Mouse (Mus musculus) forebrain, embryonic 12.5 days (tissue): ENCODE results near the gene Pakap. TPM values are rescaled to one million over a fixed set of nuclear protein-coding genes. Genes with fewer than 3 reads are reported as not detected.

ENCODE experiments used
- ATAC-seq: fragments of 200-750 bp; cut with Nextera tagmentation; 2 replicates; pipeline ENCODE4 v1.8.0; 2017; ENCODE audit warnings: moderate TSS enrichment; ENCODE audit not compliant: low FRiP score
- H3K27ac ChIP-seq: fragments of 300-500 bp; sonication (generic); 2 replicates; pipeline ENCODE4 v1.5.1; 2016; ENCODE audit warnings: mild to moderate bottlenecking
- H3K27me3 ChIP-seq: fragments of 300-500 bp; sonication (generic); 2 replicates; pipeline ENCODE4 v1.6.1; 2016; ENCODE audit warnings: mild to moderate bottlenecking
- H3K36me3 ChIP-seq: fragments of 300-500 bp; sonication (generic); replicated peaks from 2 replicates; pipeline ENCODE4 v1.6.1; 2016; ENCODE audit warnings: mild to moderate bottlenecking
- H3K4me1 ChIP-seq: fragments of 300-500 bp; sonication (generic); 2 replicates; pipeline ENCODE4 v1.6.1; 2016
- H3K4me2 ChIP-seq: fragments of 300-500 bp; sonication (generic); 2 replicates; pipeline ENCODE4 v1.6.1; 2016; ENCODE audit warnings: mild to moderate bottlenecking, moderate library complexity
- H3K4me3 ChIP-seq: fragments of 300-500 bp; sonication (generic); replicated peaks from 2 replicates; pipeline ENCODE4 v1.5.1; 2016; ENCODE audit warnings: mild to moderate bottlenecking
- H3K9ac ChIP-seq: fragments of 300-500 bp; sonication (generic); 2 replicates; pipeline ENCODE4 v1.6.1; 2016; ENCODE audit warnings: mild to moderate bottlenecking
- H3K9me3 ChIP-seq: fragments of 300-500 bp; sonication (generic); 2 replicates; pipeline ENCODE4 v1.6.1; 2016
- WGBS: fragments of 180-500 bp; shearing (Covaris S2); methylation state at CpG from one replicate; pipeline ENCODE4 v1.1.7; 2016; 5-methylcytosine and 5-hydroxymethylcytosine counted together
- polyA plus RNA-seq: library from polyadenylated mRNA; unstranded; fragments of >200 nt; fragmentation: Nextera tagmentation; extraction: Ambion mirVana; gene quantifications from 2 replicates; pipeline ENCODE4 v1.2.1, GENCODE M21; 2016

Pakap gene
- polyA plus RNA-seq, 1 experiment from 2014 or later = 14.8 TPM

DNA sequence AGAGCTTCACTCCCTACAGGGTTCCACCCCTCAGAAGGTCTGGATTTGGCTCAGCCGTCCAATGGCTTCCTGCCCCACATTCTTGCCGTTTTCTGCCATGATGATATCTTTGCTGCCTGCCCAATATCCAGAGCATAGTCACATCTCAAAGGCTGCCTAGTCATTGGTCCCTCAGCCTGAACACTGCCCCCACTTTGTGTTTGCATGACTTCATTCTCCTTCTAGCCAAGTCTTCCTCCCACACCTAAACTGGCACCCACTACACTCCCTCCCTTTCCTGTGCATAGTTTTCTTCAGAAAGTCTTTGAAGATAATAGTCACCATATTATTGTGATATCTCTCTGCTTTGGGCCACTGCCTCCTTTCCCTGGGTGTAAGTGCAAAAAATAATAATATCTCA, 10.9 kb upstream of the Pakap start:
- Histone ChIP-seq H3K9ac (no peak overlapping the region), H3K4me1 (no peaks in the 10 kb centered on the region), H3K27me3 (no peaks in the 10 kb centered on the region), H3K27ac (no peak overlapping the region), H3K9me3 (no peaks in the 10 kb centered on the region), H3K4me2 (no peak overlapping the region), H3K4me3 (no peak overlapping the region), H3K36me3 (no peaks in the 10 kb centered on the region)
- ATAC-seq = no peak
- WGBS = 87% methylated on average over 2 of the region's 2 CpGs

DNA sequence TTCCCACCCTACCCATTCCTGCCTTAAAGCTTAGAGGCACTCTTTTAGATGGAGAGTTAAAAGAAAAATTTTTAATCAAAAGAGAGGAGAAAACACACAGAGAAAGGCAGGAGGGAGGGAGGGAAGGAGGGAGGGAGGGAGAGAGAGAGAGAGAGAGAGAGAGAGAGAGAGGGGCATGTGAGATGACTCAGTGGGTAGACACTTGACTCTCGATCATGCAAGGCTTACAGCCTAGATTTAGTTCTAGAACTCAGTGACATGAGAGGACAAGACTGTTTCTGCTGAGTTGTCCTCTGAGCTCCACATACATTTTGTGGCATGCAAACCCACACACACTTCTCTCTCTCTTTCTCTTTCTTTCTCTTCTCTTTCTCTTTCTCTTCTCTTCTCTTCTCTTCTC, 8.5 kb upstream of the Pakap start:
- ATAC-seq = no peak
- Histone ChIP-seq H3K4me1 (no peaks in the 10 kb centered on the region), H3K4me2 (no peak overlapping the region), H3K9me3 (no peaks in the 10 kb centered on the region), H3K9ac (no peak overlapping the region), H3K27ac (no peak overlapping the region), H3K4me3 (no peak overlapping the region), H3K27me3 (no peaks in the 10 kb centered on the region), H3K36me3 (no peaks in the 10 kb centered on the region)
- 100% methylated on average over 1 of the region's 1 CpGs for WGBS

DNA sequence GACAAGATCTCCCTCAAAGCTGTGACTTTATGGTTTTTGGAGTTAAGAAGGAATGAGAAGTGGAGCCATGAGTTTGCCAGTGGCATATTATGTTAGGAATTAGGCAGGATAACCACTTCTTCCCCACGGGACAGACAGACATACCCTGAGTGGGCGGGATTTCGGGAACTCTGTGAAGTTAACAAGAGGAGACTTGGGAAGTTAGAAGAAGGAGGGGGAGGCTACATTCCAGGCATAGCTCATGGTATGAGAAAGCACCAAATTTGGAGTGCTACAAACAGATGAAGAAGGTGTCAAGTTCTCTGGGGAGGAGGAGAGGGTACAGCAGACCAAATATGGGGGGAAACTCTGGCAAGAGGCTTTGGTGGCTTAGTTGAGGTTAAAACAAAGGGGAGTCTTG, 8.0 kb upstream of the Pakap start:
- 72% methylated on average over 3 of the region's 3 CpGs for WGBS
- no peaks in the 10 kb centered on the region for H3K4me1 ChIP-seq
- no peak for ATAC-seq
- no peak overlapping the region for H3K27ac ChIP-seq
- no peak overlapping the region for H3K9ac ChIP-seq
- no peaks in the 10 kb centered on the region for H3K27me3 ChIP-seq
- no peak overlapping the region for H3K4me3 ChIP-seq
- no peaks in the 10 kb centered on the region for H3K36me3 ChIP-seq
- H3K9me3 ChIP-seq = no peaks in the 10 kb centered on the region
- no peak overlapping the region for H3K4me2 ChIP-seq

DNA sequence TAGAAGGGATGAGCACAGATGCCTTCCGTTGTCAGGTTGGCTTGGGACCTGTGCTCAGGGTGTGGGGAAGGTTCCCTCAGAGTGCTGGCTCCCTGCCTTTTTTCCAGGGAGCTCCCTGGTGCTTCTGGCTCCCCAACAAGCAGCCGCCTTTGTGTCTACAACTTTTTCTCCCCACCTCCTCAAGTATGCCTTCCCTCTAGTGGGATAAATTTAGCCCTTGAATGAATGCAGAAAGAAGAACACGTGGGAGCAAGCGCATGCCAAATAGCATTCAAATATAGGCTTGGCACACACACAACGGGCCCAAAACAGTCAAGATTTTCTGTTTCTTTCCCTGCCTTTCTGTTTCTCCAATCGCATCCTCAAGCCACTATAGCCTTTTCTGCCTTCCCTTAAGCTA, 6.9 kb upstream of the Pakap start:
- WGBS = 77% methylated on average over 6 of the region's 6 CpGs
- no peak overlapping the region for H3K4me3 ChIP-seq
- no peak for ATAC-seq
- H3K9me3 ChIP-seq = no peaks in the 10 kb centered on the region
- H3K4me2 ChIP-seq = no peak overlapping the region
- no peak overlapping the region for H3K9ac ChIP-seq
- no peaks in the 10 kb centered on the region for H3K4me1 ChIP-seq
- H3K27ac ChIP-seq = no peak overlapping the region
- H3K27me3 ChIP-seq = peaks cover 3% of the 10 kb centered on the region; the same call in 1 of the 2 replicates
- H3K36me3 ChIP-seq = no peaks in the 10 kb centered on the region

DNA sequence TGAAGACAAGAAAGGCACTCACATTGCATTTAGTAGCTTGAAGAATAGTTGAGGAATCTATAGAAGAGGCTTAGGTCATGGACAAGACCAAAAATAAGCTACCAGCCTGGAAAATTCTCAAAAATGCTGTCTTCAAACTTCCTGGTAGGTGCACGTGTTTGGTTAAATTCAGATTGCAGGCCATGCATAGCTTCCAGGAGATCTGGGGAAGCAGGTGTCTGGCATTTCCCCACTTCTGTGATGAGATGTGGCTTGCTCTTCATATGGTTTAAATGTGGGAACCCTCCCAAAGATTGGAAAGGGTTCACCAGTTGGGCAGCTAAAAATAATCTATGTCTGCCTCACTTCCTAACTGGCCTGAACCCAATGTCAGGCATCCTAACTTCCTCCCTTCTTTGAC, 2.7 kb upstream of the Pakap start:
- ATAC-seq = no peak
- Histone ChIP-seq H3K27ac (no peak overlapping the region), H3K4me3 (no peak overlapping the region), H3K27me3 (peaks cover 34% of the 10 kb centered on the region), H3K36me3 (no peaks in the 10 kb centered on the region), H3K4me2 (no peak overlapping the region), H3K9ac (no peak overlapping the region), H3K4me1 (peaks cover 6% of the 10 kb centered on the region), H3K9me3 (no peaks in the 10 kb centered on the region)
- WGBS = 88% methylated on average over 1 of the region's 1 CpGs

DNA sequence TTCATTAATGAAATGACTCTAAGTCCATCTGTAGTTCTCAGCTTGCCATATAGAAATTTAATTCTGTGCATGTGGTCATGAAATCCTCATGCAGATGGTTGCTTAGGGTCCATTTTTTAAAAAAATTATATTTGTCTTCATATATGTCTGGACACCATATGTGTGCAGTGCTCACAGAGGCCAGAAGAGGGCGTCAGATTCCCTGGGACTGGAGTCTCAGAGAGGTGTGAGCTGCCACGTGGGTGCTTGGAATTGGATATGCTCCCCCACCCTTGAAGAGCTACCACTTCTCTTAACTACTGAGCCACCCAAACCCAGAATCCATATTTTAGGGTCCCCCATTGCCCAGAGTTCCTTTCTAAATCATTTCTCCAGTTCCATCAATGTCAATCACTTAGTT, 2.2 kb upstream of the Pakap start:
- Histone ChIP-seq H3K36me3 (no peaks in the 10 kb centered on the region), H3K27ac (no peak overlapping the region), H3K4me2 (no peak overlapping the region), H3K4me1 (peaks cover 6% of the 10 kb centered on the region), H3K4me3 (no peak overlapping the region), H3K9ac (no peak overlapping the region), H3K9me3 (no peaks in the 10 kb centered on the region), H3K27me3 (peaks cover 34% of the 10 kb centered on the region)
- 58% methylated on average over 2 of the region's 2 CpGs for WGBS
- no peak for ATAC-seq

DNA sequence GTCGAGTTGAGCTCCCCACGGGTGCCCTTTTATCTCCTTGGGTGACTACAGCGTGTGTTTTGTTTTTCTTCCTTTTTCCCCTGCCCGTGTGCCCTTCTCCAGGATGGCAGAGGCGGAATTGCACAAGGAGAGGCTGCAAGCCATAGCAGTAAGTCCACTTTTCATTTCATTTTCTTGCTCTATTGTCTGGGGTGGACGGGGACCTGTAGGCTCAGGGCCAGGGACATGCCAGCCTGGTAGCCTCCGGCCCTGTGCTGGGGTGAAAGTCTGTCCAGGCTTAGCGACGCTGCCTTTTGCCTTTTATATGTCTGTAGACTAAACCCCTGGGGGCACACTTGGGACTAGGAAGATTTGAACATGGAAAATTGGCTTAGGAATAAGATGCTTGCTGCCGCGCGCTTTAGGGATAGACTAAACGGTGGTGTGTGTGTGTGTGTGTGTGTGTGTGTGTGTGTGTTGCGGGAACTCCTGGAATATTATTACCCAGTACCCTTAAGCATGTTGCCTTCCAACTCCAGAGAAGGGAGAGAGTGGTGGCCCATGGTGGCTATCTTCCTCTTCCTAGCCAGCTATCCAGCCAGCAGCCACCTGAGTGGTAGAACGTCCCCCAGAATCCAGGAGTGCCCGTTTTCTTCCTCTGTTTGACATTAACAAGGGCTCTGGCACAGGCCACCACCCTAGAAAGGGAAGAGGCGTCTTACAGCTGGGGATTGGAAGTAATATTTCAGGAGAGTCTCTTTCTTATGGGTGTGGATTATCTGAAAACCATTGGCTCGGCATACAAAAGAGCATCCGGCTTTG, 489 bp downstream of the Pakap start:
- no peaks in the 10 kb centered on the region for H3K9me3 ChIP-seq
- peak overlapping the region; percentile 44; the same call in 1 of the 2 replicates for H3K27ac ChIP-seq
- peak overlapping the region; percentile 95 for H3K4me2 ChIP-seq
- H3K4me1 ChIP-seq = peaks cover 6% of the 10 kb centered on the region
- peaks cover 34% of the 10 kb centered on the region for H3K27me3 ChIP-seq
- WGBS = 49% methylated on average over 19 of the region's 19 CpGs
- no peaks in the 10 kb centered on the region for H3K36me3 ChIP-seq
- peak overlapping the region; percentile 50 for H3K9ac ChIP-seq
- peak; percentile 27; the same call in 1 of the 2 replicates for ATAC-seq
- peak overlapping the region; percentile 59 for H3K4me3 ChIP-seq

DNA sequence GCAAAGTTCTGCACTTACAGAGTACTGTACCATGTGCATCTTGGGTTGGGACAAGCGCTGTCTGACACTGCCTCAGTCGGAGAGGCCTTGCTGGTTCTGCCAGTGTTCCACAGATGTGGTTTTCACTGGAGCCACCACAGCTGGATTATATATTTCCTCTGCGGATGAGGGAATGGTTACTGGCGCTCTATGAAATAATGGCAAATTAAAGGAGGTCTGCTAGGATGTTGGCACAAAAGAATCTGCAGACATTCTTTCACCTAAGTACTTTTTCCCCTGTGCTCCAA, 1.0 kb downstream of the Pakap start:
- Histone ChIP-seq H3K27me3 (peaks cover 34% of the 10 kb centered on the region), H3K27ac (no peak overlapping the region), H3K36me3 (no peaks in the 10 kb centered on the region), H3K4me2 (no peak overlapping the region), H3K9me3 (no peaks in the 10 kb centered on the region), H3K4me1 (peaks cover 6% of the 10 kb centered on the region), H3K4me3 (peak overlapping the region; percentile 59; the same call in 1 of the 2 replicates), H3K9ac (no peak overlapping the region)
- ATAC-seq = no peak
- 88% methylated on average over 4 of the region's 4 CpGs for WGBS

DNA sequence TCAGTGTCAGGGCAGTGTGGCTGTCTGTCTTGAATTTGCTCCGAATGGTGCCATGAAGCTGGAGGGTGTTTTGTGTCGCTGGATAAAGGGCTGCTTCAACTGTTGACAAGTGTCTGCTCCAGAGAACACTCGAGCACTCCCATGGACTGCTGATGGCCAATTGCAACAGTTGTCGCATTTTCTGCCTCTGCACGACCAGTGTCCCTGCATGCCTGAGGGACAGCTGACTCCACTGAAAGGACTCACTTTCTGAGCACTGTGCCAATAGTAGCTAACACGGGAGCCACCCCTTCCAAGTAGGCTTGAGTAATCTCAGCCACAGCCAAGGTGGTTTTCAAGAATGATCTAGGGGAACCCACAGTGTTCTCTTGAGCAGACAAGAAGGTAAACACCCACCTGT, 1.7 kb downstream of the Pakap start:
- WGBS = 62% methylated on average over 6 of the region's 6 CpGs

DNA sequence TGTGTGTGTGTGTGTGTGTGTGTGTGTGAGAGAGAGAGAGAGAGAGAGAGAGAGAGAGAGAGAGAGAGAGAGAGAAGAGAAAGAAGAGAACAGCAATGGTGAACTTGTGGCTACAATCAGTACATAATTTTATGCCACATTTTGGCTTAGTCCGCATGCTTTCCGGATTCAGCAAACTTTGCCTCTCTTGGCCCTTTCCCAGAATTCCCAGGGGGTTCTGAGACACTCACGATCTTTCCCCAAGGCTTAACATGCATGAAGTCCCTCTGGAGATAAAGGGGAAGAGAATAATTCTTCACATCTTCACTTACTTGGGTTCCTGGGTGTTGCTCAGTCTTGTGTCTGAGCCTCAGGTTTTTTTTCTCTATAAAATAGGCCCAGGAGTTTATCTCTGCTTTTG, 2.2 kb downstream of the Pakap start:
- Histone ChIP-seq H3K4me3 (no peak overlapping the region), H3K27me3 (peaks cover 34% of the 10 kb centered on the region), H3K4me1 (peaks cover 6% of the 10 kb centered on the region), H3K9ac (no peak overlapping the region), H3K27ac (no peak overlapping the region), H3K4me2 (no peak overlapping the region), H3K9me3 (no peaks in the 10 kb centered on the region), H3K36me3 (no peaks in the 10 kb centered on the region)
- no peak for ATAC-seq
- 72% methylated on average over 3 of the region's 3 CpGs for WGBS

More for the DNA sequence above, 1.7 kb downstream of the Pakap start:
- no peak for ATAC-seq
- H3K4me1 ChIP-seq = peaks cover 6% of the 10 kb centered on the region
- H3K4me2 ChIP-seq = no peak overlapping the region
- no peaks in the 10 kb centered on the region for H3K36me3 ChIP-seq
- no peak overlapping the region for H3K9ac ChIP-seq
- no peak overlapping the region for H3K27ac ChIP-seq
- H3K4me3 ChIP-seq = no peak overlapping the region
- no peaks in the 10 kb centered on the region for H3K9me3 ChIP-seq
- peaks cover 34% of the 10 kb centered on the region for H3K27me3 ChIP-seq

DNA sequence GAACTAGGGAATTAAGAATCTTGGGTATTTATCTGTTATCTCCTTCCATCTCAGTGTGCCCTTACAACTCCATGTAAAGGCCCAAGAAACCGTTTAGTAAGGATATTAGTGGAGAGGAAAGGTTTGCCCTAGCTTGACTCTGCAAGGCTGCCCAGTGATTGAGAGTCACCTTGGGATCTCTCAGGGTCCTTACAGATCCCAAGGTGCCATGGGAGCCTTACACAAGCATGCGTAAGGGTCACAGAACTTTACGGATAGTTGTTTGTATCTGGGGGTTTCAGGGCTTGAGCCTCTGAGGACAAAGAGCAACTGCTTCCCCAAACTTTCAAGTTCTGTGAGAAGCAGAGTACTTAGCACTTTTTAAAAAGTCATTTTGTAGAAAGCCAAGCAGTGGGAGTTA, 6.2 kb downstream of the Pakap start:
- no peaks in the 10 kb centered on the region for H3K4me1 ChIP-seq
- 90% methylated on average over 3 of the region's 3 CpGs for WGBS
- ATAC-seq = no peak
- no peak overlapping the region for H3K9ac ChIP-seq
- no peak overlapping the region for H3K4me2 ChIP-seq
- peaks cover under 1% of the 10 kb centered on the region; the same call in 1 of the 2 replicates for H3K27me3 ChIP-seq
- no peaks in the 10 kb centered on the region for H3K9me3 ChIP-seq
- H3K4me3 ChIP-seq = no peak overlapping the region
- H3K27ac ChIP-seq = no peak overlapping the region
- no peaks in the 10 kb centered on the region for H3K36me3 ChIP-seq

DNA sequence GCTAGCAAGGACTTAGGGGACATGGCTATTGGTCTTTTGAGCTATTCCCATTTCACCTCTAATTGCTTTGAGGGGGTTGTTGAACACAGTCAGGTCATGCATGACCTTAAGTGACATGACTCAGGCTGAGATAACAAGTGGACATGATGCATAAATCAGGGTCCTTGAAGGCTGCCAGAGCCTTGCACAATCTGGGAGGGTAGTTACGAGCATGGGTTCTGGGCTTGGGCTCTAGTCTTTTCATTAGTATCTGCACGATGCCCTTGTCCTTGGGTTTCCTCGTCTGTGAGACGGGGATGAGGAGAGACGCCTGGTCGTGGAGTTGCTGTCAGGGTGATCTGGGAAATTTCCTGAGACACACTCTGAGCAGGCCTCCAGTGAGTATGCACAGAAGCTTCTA, 6.7 kb downstream of the Pakap start:
- no peak overlapping the region for H3K4me2 ChIP-seq
- no peak for ATAC-seq
- H3K9ac ChIP-seq = no peak overlapping the region
- no peak overlapping the region for H3K4me3 ChIP-seq
- WGBS = 89% methylated on average over 6 of the region's 6 CpGs
- no peaks in the 10 kb centered on the region for H3K36me3 ChIP-seq
- H3K27ac ChIP-seq = no peak overlapping the region
- no peaks in the 10 kb centered on the region for H3K9me3 ChIP-seq
- no peaks in the 10 kb centered on the region; the same call in 1 of the 2 replicates for H3K27me3 ChIP-seq
- H3K4me1 ChIP-seq = no peaks in the 10 kb centered on the region

DNA sequence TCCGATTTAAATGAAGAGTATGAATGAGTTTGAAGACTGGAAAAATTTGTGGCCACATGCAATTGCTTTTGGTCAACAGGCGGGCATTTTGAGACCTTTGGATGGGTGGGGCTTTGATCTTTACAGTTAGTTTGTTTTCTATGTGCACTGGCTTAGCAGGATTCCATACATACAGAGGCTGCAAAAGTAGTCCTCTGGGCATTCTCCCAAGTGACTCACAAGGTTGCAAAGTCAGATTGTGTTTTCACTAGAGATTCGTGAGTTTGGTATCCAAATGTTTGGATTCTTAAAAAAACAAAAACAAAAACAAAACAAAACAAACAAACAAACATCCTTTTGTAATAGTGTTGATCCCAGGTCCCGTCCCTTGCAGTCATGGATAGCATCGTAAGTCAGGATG, 7.7 kb downstream of the Pakap start:
- Histone ChIP-seq H3K4me3 (no peak overlapping the region), H3K4me2 (no peak overlapping the region), H3K27ac (no peak overlapping the region), H3K4me1 (no peaks in the 10 kb centered on the region), H3K36me3 (no peaks in the 10 kb centered on the region), H3K27me3 (no peaks in the 10 kb centered on the region), H3K9ac (no peak overlapping the region), H3K9me3 (no peaks in the 10 kb centered on the region)
- ATAC-seq = no peak
- WGBS = 81% methylated on average over 5 of the region's 5 CpGs
